ENCODE assay signal across 22 mouse cellular contexts in genomic region chr1:73123012-73123411, GRCm38 (mm10).
DNase-seq lines count a peak whose midpoint lies in the region; ATAC-seq and TF ChIP-seq lines count a peak whose summit lies in the region.
"Had no signal": no experiment of that assay in that cellular context is flagged by ENCODE, and none has a peak within 500 bp of the region (broad histone marks: within the 10 kb centered on the region; RNA-seq: fewer than 3 reads in every experiment).

No protein-coding gene starts in this region.

- no peak for TF ChIP-seq CTCF in heart, postnatal 0 days (IDR thresholded peaks at IDR 0.05; ENCODE audit: low read depth)
- TF ChIP-seq CTCF in kidney, adult 2 months (conservative IDR thresholded peaks at IDR 0.05; ENCODE audit: insufficient read depth, insufficient read length, low read depth, low read length) = no peak

- no peak for TF ChIP-seq EP300 in heart, postnatal 0 days (IDR thresholded peaks at IDR 0.05; ENCODE audit: low read depth)

- H3K27me3 ChIP-seq in heart, postnatal 0 days (ENCODE audit: control insufficient read depth, insufficient read depth, low read length) = no peaks in the 10 kb centered on the region
- no peaks in the 10 kb centered on the region for H3K27me3 ChIP-seq in midbrain, embryonic 11.5 days (ENCODE audit: control insufficient read depth, insufficient read depth, low read length)
- H3K27me3 ChIP-seq in midbrain, embryonic 15.5 days (replicated peaks) = no peaks in the 10 kb centered on the region
- no peaks in the 10 kb centered on the region for H3K27me3 ChIP-seq in limb, embryonic 15.5 days
- peaks cover 5% of the 10 kb centered on the region; the same call in 1 of the 2 replicates for H3K27me3 ChIP-seq in liver, embryonic 12.5 days (replicated peaks)
- H3K27me3 ChIP-seq in kidney, adult 2 months (replicated peaks; ENCODE audit: control insufficient read depth, insufficient read depth, low read length) = no peaks in the 10 kb centered on the region
- H3K27me3 ChIP-seq: embryonic facial prominence, embryonic 12.5 days; embryonic facial prominence, embryonic 15.5 days; forebrain, embryonic 13.5 days; forebrain, embryonic 15.5 days had no signal

- no peaks in the 10 kb centered on the region for H3K36me3 ChIP-seq in heart, postnatal 0 days (replicated peaks; ENCODE audit: control insufficient read depth, insufficient read depth, low read length)
- H3K36me3 ChIP-seq in midbrain, embryonic 11.5 days (ENCODE audit: control insufficient read depth, insufficient read depth, low read length) = no peaks in the 10 kb centered on the region
- no peaks in the 10 kb centered on the region for H3K36me3 ChIP-seq in midbrain, embryonic 15.5 days (replicated peaks)
- H3K36me3 ChIP-seq in limb, embryonic 15.5 days = no peaks in the 10 kb centered on the region
- no peaks in the 10 kb centered on the region for H3K36me3 ChIP-seq in liver, embryonic 12.5 days
- H3K36me3 ChIP-seq in kidney, adult 2 months (ENCODE audit: control insufficient read depth, insufficient read depth, low read length) = no peaks in the 10 kb centered on the region
- H3K36me3 ChIP-seq: embryonic facial prominence, embryonic 12.5 days; embryonic facial prominence, embryonic 15.5 days; forebrain, embryonic 15.5 days had no signal

- WGBS in heart, postnatal 0 days = 77% methylated on average over 9 of the region's 9 CpGs
- WGBS in midbrain, embryonic 11.5 days = 86% methylated on average over 9 of the region's 9 CpGs
- WGBS in midbrain, embryonic 15.5 days = 92% methylated on average over 9 of the region's 9 CpGs
- 60% methylated on average over 9 of the region's 9 CpGs for WGBS in limb, embryonic 15.5 days
- WGBS in liver, embryonic 12.5 days (ENCODE audit: insufficient replicate concordance) = 69% methylated on average over 9 of the region's 9 CpGs
- WGBS in kidney, adult 2 months = 84% methylated on average over 9 of the region's 9 CpGs

- no peak overlapping the region for H3K4me2 ChIP-seq in heart, postnatal 0 days (ENCODE audit: low read depth, low read length)
- H3K4me2 ChIP-seq in midbrain, embryonic 11.5 days = no peak overlapping the region
- no peak overlapping the region for H3K4me2 ChIP-seq in midbrain, embryonic 15.5 days
- H3K4me2 ChIP-seq in limb, embryonic 15.5 days = no peak overlapping the region
- no peak overlapping the region for H3K4me2 ChIP-seq in liver, embryonic 12.5 days
- H3K4me2 ChIP-seq: embryonic facial prominence, embryonic 12.5 days; embryonic facial prominence, embryonic 15.5 days; forebrain, embryonic 13.5 days; forebrain, embryonic 15.5 days had no signal

- no peak overlapping the region for H3K4me3 ChIP-seq in heart, postnatal 0 days (ENCODE audit: low read depth, low read length)
- no peak overlapping the region for H3K4me3 ChIP-seq in midbrain, embryonic 11.5 days (ENCODE audit: low read depth, low read length)
- no peak overlapping the region for H3K4me3 ChIP-seq in midbrain, embryonic 15.5 days
- H3K4me3 ChIP-seq in limb, embryonic 15.5 days = no peak overlapping the region
- H3K4me3 ChIP-seq in liver, embryonic 12.5 days = no peak overlapping the region
- H3K4me3 ChIP-seq in kidney, adult 2 months (ENCODE audit: insufficient read depth, low read depth, low read length) = no peak overlapping the region
- H3K4me3 ChIP-seq: embryonic facial prominence, embryonic 12.5 days; embryonic facial prominence, embryonic 15.5 days; forebrain, embryonic 13.5 days; forebrain, embryonic 15.5 days had no signal

- peak; percentile 9 for DNase-seq in heart, postnatal 0 days (ENCODE audit: low spot score)
- no peak for DNase-seq in heart, postnatal 4 days
- DNase-seq in midbrain, embryonic 11.5 days (ENCODE audit: low spot score, missing footprints) = peak; percentile 19
- no peak for DNase-seq in kidney, adult 2 months
- DNase-seq: adrenal gland, adult 2 months; adrenal gland, postnatal 10 days; adrenal gland, postnatal 25 days; cerebellum, adult 11 months; cerebellum, adult 18-20 months; cerebellum, adult 8-10 months; cerebellum, adult 9-11 months; cerebellum, postnatal 14 days; cerebellum, postnatal 36 days; embryo, embryonic 11 days; forebrain, postnatal 0 days had no signal

- ATAC-seq in heart, postnatal 0 days (ENCODE audit: insufficient read depth, low read depth) = no peak
- no peak for ATAC-seq in midbrain, embryonic 11.5 days (ENCODE audit: low FRiP score)
- no peak for ATAC-seq in midbrain, embryonic 15.5 days (replicated peaks)
- ATAC-seq in limb, embryonic 15.5 days (ENCODE audit: insufficient number of reproducible peaks, low FRiP score, low TSS enrichment, low read depth) = 0 out of 2 replicates have a peak, but pooled peaks have one; percentile 52
- no peak for ATAC-seq in liver, embryonic 12.5 days
- ATAC-seq: forebrain, embryonic 13.5 days; forebrain, embryonic 15.5 days; forebrain, postnatal 0 days had no signal

- no peak for TF ChIP-seq POLR2A in kidney, adult 2 months (IDR thresholded peaks at IDR 0.05; ENCODE audit: low read depth, low read length)

- no peaks in the 10 kb centered on the region for H3K9me3 ChIP-seq in heart, postnatal 0 days (replicated peaks; ENCODE audit: control insufficient read depth, low read length)
- H3K9me3 ChIP-seq in midbrain, embryonic 11.5 days (ENCODE audit: control insufficient read depth, low read length) = no peaks in the 10 kb centered on the region
- no peaks in the 10 kb centered on the region for H3K9me3 ChIP-seq in midbrain, embryonic 15.5 days
- H3K9me3 ChIP-seq in limb, embryonic 15.5 days = no peaks in the 10 kb centered on the region
- H3K9me3 ChIP-seq in liver, embryonic 12.5 days (replicated peaks) = no peaks in the 10 kb centered on the region
- H3K9me3 ChIP-seq: embryonic facial prominence, embryonic 12.5 days; embryonic facial prominence, embryonic 15.5 days; forebrain, embryonic 13.5 days; forebrain, embryonic 15.5 days had no signal

- no peaks in the 10 kb centered on the region for H3K4me1 ChIP-seq in heart, postnatal 0 days (ENCODE audit: control insufficient read depth, insufficient read depth)
- H3K4me1 ChIP-seq in midbrain, embryonic 11.5 days (ENCODE audit: control insufficient read depth, insufficient read depth, low read length) = peaks cover 3% of the 10 kb centered on the region; the same call in 1 of the 2 replicates
- H3K4me1 ChIP-seq in midbrain, embryonic 15.5 days = no peaks in the 10 kb centered on the region
- H3K4me1 ChIP-seq in limb, embryonic 15.5 days = peaks cover 13% of the 10 kb centered on the region
- H3K4me1 ChIP-seq in liver, embryonic 12.5 days = no peaks in the 10 kb centered on the region
- no peaks in the 10 kb centered on the region for H3K4me1 ChIP-seq in kidney, adult 2 months (ENCODE audit: control insufficient read depth, insufficient read depth, low read length)
- H3K4me1 ChIP-seq: forebrain, embryonic 13.5 days; forebrain, embryonic 15.5 days had no signal

- H3K27ac ChIP-seq in heart, postnatal 0 days (ENCODE audit: low read depth) = no peak overlapping the region
- no peak overlapping the region for H3K27ac ChIP-seq in midbrain, embryonic 11.5 days (ENCODE audit: low read depth, low read length)
- H3K27ac ChIP-seq in midbrain, embryonic 15.5 days = no peak overlapping the region
- no peak overlapping the region for H3K27ac ChIP-seq in limb, embryonic 15.5 days
- H3K27ac ChIP-seq in liver, embryonic 12.5 days = no peak overlapping the region
- H3K27ac ChIP-seq in kidney, adult 2 months (ENCODE audit: insufficient read depth, low read depth, low read length) = no peak overlapping the region
- H3K27ac ChIP-seq: embryonic facial prominence, embryonic 12.5 days; embryonic facial prominence, embryonic 15.5 days; forebrain, embryonic 13.5 days; forebrain, embryonic 15.5 days had no signal

- H3K9ac ChIP-seq in heart, postnatal 0 days (replicated peaks; ENCODE audit: low read depth, low read length) = no peak overlapping the region
- H3K9ac ChIP-seq in midbrain, embryonic 11.5 days (ENCODE audit: low read length) = no peak overlapping the region
- H3K9ac ChIP-seq in midbrain, embryonic 15.5 days = no peak overlapping the region
- no peak overlapping the region for H3K9ac ChIP-seq in limb, embryonic 15.5 days
- H3K9ac ChIP-seq in liver, embryonic 12.5 days = no peak overlapping the region
- H3K9ac ChIP-seq: embryonic facial prominence, embryonic 12.5 days; embryonic facial prominence, embryonic 15.5 days; forebrain, embryonic 13.5 days; forebrain, embryonic 15.5 days; forebrain, postnatal 0 days had no signal

Comparison
In these comparisons a context has a peak if more than half of its experiments do, and no peak if none do; other contexts are left out.
1. DNase-seq: peak in heart, postnatal 0 days (single experiment) and midbrain, embryonic 11.5 days (single experiment); none in heart, postnatal 4 days (single experiment) and kidney, adult 2 months (single experiment).